Mouse (Mus musculus) CH12.LX (cell line): ENCODE data around the gene Rpl11. TPM values are rescaled to one million over a fixed set of nuclear protein-coding genes. Genes with fewer than 3 reads are reported as not detected.

Source experiments
- DNase-seq: peaks from one replicate; pipeline ENCODE4 v3.0.0-alpha.2; 2013; ENCODE audit errors: extremely low read depth
- H3K27ac ChIP-seq: 2 replicates; pipeline ENCODE4 v1.5.1; 2012; ENCODE audit warnings: low read depth, mild to moderate bottlenecking, control low read depth, moderate library complexity; ENCODE audit not compliant: insufficient read depth
- H3K27me3 ChIP-seq: replicated peaks from 2 replicates; pipeline ENCODE3; 2012; ENCODE audit warnings: inconsistent platforms
- H3K36me3 ChIP-seq, 2 experiments: replicated peaks in 1 of 2; 2 replicates each; pipeline versions ENCODE3 to v1.6.1; 2012; ENCODE audit warnings: inconsistent platforms in 1 of 2, low read length in 1 of 2, mild to moderate bottlenecking in 1 of 2, mixed read lengths in 1 of 2, moderate library complexity in 1 of 2; ENCODE audit not compliant: control insufficient read depth in 1 of 2, insufficient read depth in 1 of 2
- H3K4me1 ChIP-seq, 2 experiments: 2 replicates each; pipeline ENCODE4 v1.6.1; 2012; ENCODE audit warnings: inconsistent platforms in 1 of 2, moderate library complexity in 1 of 2; ENCODE audit not compliant: insufficient read depth in 2 of 2, control insufficient read depth in 1 of 2
- H3K4me2 ChIP-seq: 2 replicates; pipeline ENCODE4 v1.6.1; 2012; ENCODE audit warnings: low read depth, mild to moderate bottlenecking, control low read depth; ENCODE audit not compliant: poor library complexity, insufficient read depth, severe bottlenecking
- H3K4me3 ChIP-seq, 3 experiments: fragments of 150-350 bp in 1 of 3; sonication (generic) in 1 of 3; replicated peaks in 1 of 3; 2 replicates each; pipeline versions ENCODE3 to v1.5.1; 2011 to 2012; ENCODE audit warnings: low read depth in 2 of 3, low read length in 2 of 3, mild to moderate bottlenecking in 2 of 3, moderate library complexity in 2 of 3, control low read depth in 1 of 3, improper control_type of control experiment in 1 of 3, inconsistent platforms in 1 of 3, mixed read lengths in 1 of 3; ENCODE audit not compliant: poor library complexity in 1 of 3
- H3K79me2 ChIP-seq: replicated peaks from 2 replicates; pipeline ENCODE4 v1.6.1; 2012; ENCODE audit warnings: mild to moderate bottlenecking, moderate library complexity; ENCODE audit not compliant: control insufficient read depth, poor library complexity, insufficient read depth, severe bottlenecking; ENCODE audit errors: extremely low read depth
- H3K9ac ChIP-seq: 2 replicates; pipeline ENCODE4 v1.6.1; 2012; ENCODE audit warnings: low read depth, mild to moderate bottlenecking, control low read depth, moderate library complexity; ENCODE audit not compliant: insufficient read depth
- H3K9me3 ChIP-seq: replicated peaks from 2 replicates; pipeline ENCODE3; 2012; ENCODE audit warnings: low read length, inconsistent platforms, mixed read lengths
- BHLHE40 ChIP-seq: IDR thresholded peaks from 2 replicates; pipeline ENCODE4 v1.6.1; 2011; ENCODE audit warnings: mild to moderate bottlenecking, low read depth, low read length, improper control_type of control experiment
- CTCF ChIP-seq, 2 experiments: IDR thresholded peaks in 1 of 2; conservative IDR thresholded peaks in 1 of 2; 2 replicates each; pipeline ENCODE4 v1.5.1; 2011 to 2012; ENCODE audit warnings: low read depth in 2 of 2, low read length in 2 of 2, improper control_type of control experiment in 1 of 2, inconsistent platforms in 1 of 2, mild to moderate bottlenecking in 1 of 2, moderate library complexity in 1 of 2
- ELF1 ChIP-seq: IDR thresholded peaks from 2 replicates; pipeline ENCODE4 v1.6.1; 2014; ENCODE audit warnings: low read depth, mild to moderate bottlenecking, inconsistent platforms, low read length, improper control_type of control experiment
- GABPA ChIP-seq: IDR thresholded peaks from 2 replicates; pipeline ENCODE4 v1.6.1; 2012; ENCODE audit warnings: low read depth, low read length, improper control_type of control experiment, inconsistent platforms; ENCODE audit not compliant: insufficient replicate concordance
- HCFC1 ChIP-seq: IDR thresholded peaks from 2 replicates; pipeline ENCODE4 v1.6.1; 2012; ENCODE audit warnings: low read depth, mild to moderate bottlenecking, inconsistent platforms, low read length, improper control_type of control experiment
- JUN ChIP-seq: IDR thresholded peaks from 2 replicates; pipeline ENCODE4 v1.6.1; 2011; ENCODE audit warnings: low read depth, mild to moderate bottlenecking, low read length, improper control_type of control experiment, moderate library complexity; ENCODE audit not compliant: insufficient read depth
- MXI1 ChIP-seq: IDR thresholded peaks from 2 replicates; pipeline ENCODE4 v1.6.1; 2011; ENCODE audit warnings: mild to moderate bottlenecking, low read depth, low read length, improper control_type of control experiment
- NELFE ChIP-seq: IDR thresholded peaks from 2 replicates; pipeline ENCODE4 v1.6.1; 2011; ENCODE audit warnings: low read depth, low read length, improper control_type of control experiment
- NRF1 ChIP-seq: IDR thresholded peaks from 2 replicates; pipeline ENCODE4 v1.6.1; 2014; ENCODE audit warnings: low read depth, mild to moderate bottlenecking, inconsistent platforms, low read length, improper control_type of control experiment, moderate library complexity
- PAX5 ChIP-seq: IDR thresholded peaks from 2 replicates; pipeline ENCODE4 v1.6.1; 2012; ENCODE audit warnings: low read length, inconsistent platforms, mixed read lengths
- POLR2A ChIP-seq: IDR thresholded peaks from 2 replicates; pipeline ENCODE4 v1.6.1; 2011; ENCODE audit warnings: low read depth, mild to moderate bottlenecking, improper control_type of control experiment, low read length
- POLR2AphosphoS2 ChIP-seq: IDR thresholded peaks from 2 replicates; pipeline ENCODE4 v1.6.1; 2011; ENCODE audit warnings: low read depth, low read length, improper control_type of control experiment
- TCF12 ChIP-seq: IDR thresholded peaks from 2 replicates; pipeline ENCODE4 v1.6.1; 2014; ENCODE audit warnings: low read depth, mild to moderate bottlenecking, inconsistent platforms, low read length, improper control_type of control experiment
- USF1 ChIP-seq: IDR thresholded peaks from 2 replicates; pipeline ENCODE4 v1.6.1; 2014; ENCODE audit warnings: low read depth, mild to moderate bottlenecking, inconsistent platforms, low read length, improper control_type of control experiment
- ZC3H11A ChIP-seq: IDR thresholded peaks from 2 replicates; pipeline ENCODE4 v1.6.1; 2012; ENCODE audit warnings: low read depth, mild to moderate bottlenecking, inconsistent platforms, low read length, improper control_type of control experiment
- ZMIZ1 ChIP-seq: IDR thresholded peaks from 2 replicates; pipeline ENCODE4 v1.6.1; 2012; ENCODE audit warnings: low read depth, mild to moderate bottlenecking, inconsistent platforms, low read length, improper control_type of control experiment
- dilution Hi-C: fragments of 300-500 bp; cut with MboI; formaldehyde crosslinking; loops from 2 replicates; pipeline ENCODE4 v1.14.3; 2020; ENCODE audit warnings: low sequenced_read_pairs; ENCODE audit not compliant: extremely low pct_unique_long_range_greater_than_20kb, extremely low pct_ligation_motif_present
- in situ Hi-C: fragments of 300-500 bp; cut with MboI; formaldehyde crosslinking; loops from 3 replicates; pipeline ENCODE4 v1.14.3; 2019; ENCODE audit warnings: low sequenced_read_pairs, low pct_ligation_motif_present, low pct_unique_long_range_greater_than_20kb, mixed read lengths
- polyA plus RNA-seq: library from polyadenylated mRNA; unstranded; fragments of >175 nt; gene quantifications from 2 replicates; pipeline ENCODE4 v1.2.1, GENCODE M21; 2012; ENCODE audit warnings: low read depth; ENCODE audit not compliant: insufficient read length
- total RNA-seq, 2 experiments: library from RNA; depleted of rRNA; stranded (reverse); fragments of 300-350 nt in 1 of 2; fragments of >200 nt in 1 of 2; gene quantifications; 2 replicates each; pipeline ENCODE4 v1.2.3; 2012 to 2014

The Rpl11 gene
- total and polyA plus RNA-seq, 3 experiments, result 1,170 to 2,513 (median 1,661) TPM

- peak; percentile 61; the same call in 1 of the 2 replicates for TF ChIP-seq TCF12
- TF ChIP-seq BHLHE40, result peak; percentile 37; the same call in 1 of the 2 replicates
- TF ChIP-seq ZMIZ1, result no peak
- TF ChIP-seq NRF1, result peak; percentile 40
- TF ChIP-seq, all 38 proteins: peak for 3
- peaks cover 7% of the 10 kb centered on the region for H3K9me3 ChIP-seq
- H3K4me2 ChIP-seq, result no peak overlapping the region
- H3K27me3 ChIP-seq, result peaks cover 31% of the 10 kb centered on the region
- H3K4me3 ChIP-seq, result no peak overlapping the region
- H3K79me2 ChIP-seq, result no peaks in the 10 kb centered on the region
- dilution Hi-C loops, result no loop called here
- peak; percentile 63 for DNase-seq
- H3K9ac ChIP-seq, result no peak overlapping the region
- peaks cover 21 to 57% of the 10 kb centered on the region in 2 experiments for H3K4me1 ChIP-seq
- in situ Hi-C loops, result no loop called here
- no peak overlapping the region for H3K27ac ChIP-seq
- no peaks in the 10 kb centered on the region for H3K36me3 ChIP-seq
Measured at GRCm38 (mm10) chr4:136081729-136082128, 28.5 kb upstream of the Rpl11 start.

- in situ Hi-C loops (loop anchor here (5.0 kb wide), 1 partner anchor 64 kb away; the partner anchor contains the start of gene Id3), dilution Hi-C loops (no loop called here)
- Histone ChIP-seq H3K27me3 (peaks cover 24% of the 10 kb centered on the region), H3K4me3 (no peak overlapping the region), H3K9ac (no peak overlapping the region), H3K36me3 (no peaks in the 10 kb centered on the region), H3K79me2 (no peaks in the 10 kb centered on the region), H3K9me3 (peaks cover 6% of the 10 kb centered on the region), H3K4me2 (no peak overlapping the region), H3K4me1 (peaks cover 25 to 65% of the 10 kb centered on the region in 2 experiments), H3K27ac (no peak overlapping the region)
- no peak for DNase-seq
- TF ChIP-seq NELFE, result no peak
- no peak for TF ChIP-seq CTCF (conservative IDR thresholded peaks at IDR 0.05 in 1 of 2, IDR thresholded peaks at IDR 0.05 in 1 of 2; ENCODE audit: low read depth in 2 of 2, low read length in 2 of 2)
- TF ChIP-seq GABPA, result no peak
- TF ChIP-seq NRF1, result no peak
- no peak for TF ChIP-seq HCFC1
- no peak for TF ChIP-seq MXI1
- no peak for TF ChIP-seq USF1
- TF ChIP-seq PAX5, result no peak
- TF ChIP-seq ELF1, result no peak
- TF ChIP-seq POLR2AphosphoS2, result no peak
- TF ChIP-seq JUN, result no peak
- TF ChIP-seq BHLHE40, result no peak
- TF ChIP-seq ZC3H11A, result no peak
- TF ChIP-seq POLR2A, result no peak
Measured at GRCm38 (mm10) chr4:136078649-136079048, 25.4 kb upstream of the Rpl11 start.
